ENCODE assay signal across 11 mouse cellular contexts in genomic region chr7:27260856-27261255, GRCm38 (mm10). TPM values are rescaled to one million over a fixed set of nuclear protein-coding genes. Genes with fewer than 3 reads are reported as not detected.
DNase-seq lines count a peak whose midpoint lies in the region; ATAC-seq and TF ChIP-seq lines count a peak whose summit lies in the region.
"Had no signal": no experiment of that assay in that cellular context is flagged by ENCODE, and none has a peak within 500 bp of the region (broad histone marks: within the 10 kb centered on the region; RNA-seq: fewer than 3 reads in every experiment).

No protein-coding gene starts in this region.

- 72% methylated on average over 7 of the region's 7 CpGs for WGBS in heart, embryonic 11.5 days (ENCODE audit: insufficient replicate concordance)
- 73% methylated on average over 7 of the region's 7 CpGs for WGBS in forebrain, embryonic 12.5 days
- WGBS in midbrain, embryonic 10.5 days = 87% methylated on average over 7 of the region's 7 CpGs

- peak; percentile 91 for DNase-seq in heart, adult 11 months
- DNase-seq in brain, embryonic 14.5 days (ENCODE audit: low read depth) = peak; percentile 38
- DNase-seq in midbrain, embryonic 10.5 days (ENCODE audit: low spot score) = no peak
- no peak for DNase-seq in adrenal gland, adult 2 months
- DNase-seq in adrenal gland, postnatal 10 days = no peak
- DNase-seq in spleen, postnatal 36 days (ENCODE audit: low spot score in 2 of 2) = no peak
- DNase-seq: gastrocnemius, postnatal 14 days had no signal

- H3K4me1 ChIP-seq in heart, embryonic 11.5 days (ENCODE audit: control insufficient read depth, insufficient read depth, low read length) = peaks cover 21% of the 10 kb centered on the region
- H3K4me1 ChIP-seq in forebrain, embryonic 12.5 days = peaks cover 55% of the 10 kb centered on the region
- peaks cover 57% of the 10 kb centered on the region for H3K4me1 ChIP-seq in midbrain, embryonic 10.5 days

- no peak for ATAC-seq in heart, embryonic 11.5 days (replicated peaks; ENCODE audit: insufficient number of reproducible peaks, low FRiP score, low TSS enrichment)
- ATAC-seq in forebrain, embryonic 12.5 days (ENCODE audit: low FRiP score) = no peak
- ATAC-seq: CD4-positive, CD25-positive, alpha-beta regulatory T cell, adult 4 months; inflammation-experienced regulatory T-cells, adult 6 months had no signal

- no peak overlapping the region for H3K27ac ChIP-seq in heart, embryonic 11.5 days (ENCODE audit: low read depth, low read length)
- no peak overlapping the region for H3K27ac ChIP-seq in forebrain, embryonic 12.5 days
- H3K27ac ChIP-seq in midbrain, embryonic 10.5 days (replicated peaks) = no peak overlapping the region

- peaks cover 3% of the 10 kb centered on the region; the same call in 1 of the 2 replicates for H3K36me3 ChIP-seq in heart, embryonic 11.5 days (ENCODE audit: control insufficient read depth, insufficient read depth, low read length)
- H3K36me3 ChIP-seq in forebrain, embryonic 12.5 days (replicated peaks) = peaks cover 40% of the 10 kb centered on the region
- H3K36me3 ChIP-seq in midbrain, embryonic 10.5 days = peaks cover 41% of the 10 kb centered on the region

- no peaks in the 10 kb centered on the region for H3K9me3 ChIP-seq in heart, embryonic 11.5 days (replicated peaks; ENCODE audit: control insufficient read depth, low read length)
- H3K9me3 ChIP-seq in forebrain, embryonic 12.5 days = no peaks in the 10 kb centered on the region
- H3K9me3 ChIP-seq in midbrain, embryonic 10.5 days (replicated peaks) = no peaks in the 10 kb centered on the region

- TF ChIP-seq POLR2A in brain, embryonic 14.5 days (IDR thresholded peaks at IDR 0.05; ENCODE audit: borderline replicate concordance, extremely low read depth, insufficient read depth, insufficient read length, poor library complexity, severe bottlenecking) = no peak

- H3K9ac ChIP-seq in heart, embryonic 11.5 days (ENCODE audit: low read depth, low read length) = no peak overlapping the region
- H3K9ac ChIP-seq in forebrain, embryonic 12.5 days = peak overlapping the region; percentile 97; the same call in 1 of the 2 replicates

- no peak for TF ChIP-seq CTCF in brain, embryonic 14.5 days (IDR thresholded peaks at IDR 0.05; ENCODE audit: borderline replicate concordance, extremely low read depth, insufficient read depth, insufficient read length)

- H3K4me3 ChIP-seq in heart, embryonic 11.5 days (ENCODE audit: low read depth, low read length) = no peak overlapping the region
- H3K4me3 ChIP-seq in forebrain, embryonic 12.5 days (replicated peaks) = peak overlapping the region; percentile 92
- H3K4me3 ChIP-seq in midbrain, embryonic 10.5 days = peak overlapping the region; percentile 92

- H3K4me2 ChIP-seq in heart, embryonic 11.5 days = no peak overlapping the region
- H3K4me2 ChIP-seq in forebrain, embryonic 12.5 days = peak overlapping the region; percentile 80

- no peaks in the 10 kb centered on the region for H3K27me3 ChIP-seq in heart, embryonic 11.5 days (ENCODE audit: control insufficient read depth, insufficient read depth, low read length)
- H3K27me3 ChIP-seq in forebrain, embryonic 12.5 days = no peaks in the 10 kb centered on the region
- peaks cover 11% of the 10 kb centered on the region for H3K27me3 ChIP-seq in midbrain, embryonic 10.5 days (ENCODE audit: low read depth, poor library complexity, severe bottlenecking)

RNA-seq across cellular contexts. Expression of gene Numbl, which starts 2.6 kb away (rescaled TPM):
- polyA plus RNA-seq in heart, embryonic 11.5 days (2014; fragmentation: Nextera tagmentation; extraction: Ambion mirVana) = 3.4 and 4.6 TPM in 2 replicates
- polyA plus RNA-seq in brain, embryonic 14.5 days (2012; rRNA removed) = 109 and 112 TPM in 2 replicates
- polyA plus RNA-seq in forebrain, embryonic 12.5 days (2016; fragmentation: Nextera tagmentation; extraction: Ambion mirVana) = 40.6 and 41.8 TPM in 2 replicates
- polyA plus RNA-seq in midbrain, embryonic 10.5 days (2016; fragmentation: Nextera tagmentation; extraction: Ambion mirVana) = 21.0 and 25.7 TPM in 2 replicates
- total RNA-seq in adrenal gland, adult 2 months (2021) = 10 to 100 TPM in 1 of 2 experiments, 1 to 10 TPM in 1; 5.2 to 13.3 TPM
- 37.2 and 48.0 TPM in 2 replicates for polyA plus RNA-seq in adrenal gland, adult 2 months (2012; rRNA removed)
- total RNA-seq in adrenal gland, postnatal 10 days (2021) = 10 to 100 TPM; 11.3 to 13.6 TPM

RNA-seq across cellular contexts. Expression of gene Coq8b, which starts 28.0 kb away (rescaled TPM):
- 9.1 and 10.6 TPM in 2 replicates for polyA plus RNA-seq in heart, embryonic 11.5 days (2014; fragmentation: Nextera tagmentation; extraction: Ambion mirVana)
- 42.6 and 50.1 TPM in 2 replicates for polyA plus RNA-seq in brain, embryonic 14.5 days (2012; rRNA removed)
- 20.2 and 21.0 TPM in 2 replicates for polyA plus RNA-seq in forebrain, embryonic 12.5 days (2016; fragmentation: Nextera tagmentation; extraction: Ambion mirVana)
- polyA plus RNA-seq in midbrain, embryonic 10.5 days (2016; fragmentation: Nextera tagmentation; extraction: Ambion mirVana) = 23.1 and 24.1 TPM in 2 replicates
- 10 to 100 TPM; 49.7 to 64.4 TPM for total RNA-seq in adrenal gland, adult 2 months (2021)
- polyA plus RNA-seq in adrenal gland, adult 2 months (2012; rRNA removed) = 175 and 219 TPM in 2 replicates
- 10 to 100 TPM; 33.1 to 36.8 TPM for total RNA-seq in adrenal gland, postnatal 10 days (2021)

RNA-seq across cellular contexts. Expression of gene Itpkc, which starts 32.4 kb away (rescaled TPM):
- polyA plus RNA-seq in heart, embryonic 11.5 days (2014; fragmentation: Nextera tagmentation; extraction: Ambion mirVana) = 2.8 and 3.2 TPM in 2 replicates
- 15.3 and 15.9 TPM in 2 replicates for polyA plus RNA-seq in brain, embryonic 14.5 days (2012; rRNA removed)
- polyA plus RNA-seq in forebrain, embryonic 12.5 days (2016; fragmentation: Nextera tagmentation; extraction: Ambion mirVana) = 6.3 and 7.5 TPM in 2 replicates
- 5.3 and 5.9 TPM in 2 replicates for polyA plus RNA-seq in midbrain, embryonic 10.5 days (2016; fragmentation: Nextera tagmentation; extraction: Ambion mirVana)
- 10 to 100 TPM; 12.7 to 15.5 TPM for total RNA-seq in adrenal gland, adult 2 months (2021)
- 10.1 and 10.6 TPM in 2 replicates for polyA plus RNA-seq in adrenal gland, adult 2 months (2012; rRNA removed)
- total RNA-seq in adrenal gland, postnatal 10 days (2021) = 10 to 100 TPM in 1 of 2 experiments, 1 to 10 TPM in 1; 9.6 to 10.5 TPM

Comparison
In these comparisons a context has a peak if more than half of its experiments do, and no peak if none do; other contexts are left out.
1. DNase-seq: peak in heart, adult 11 months (single experiment) and brain, embryonic 14.5 days (single experiment); none in midbrain, embryonic 10.5 days (single experiment), adrenal gland, adult 2 months (single experiment), adrenal gland, postnatal 10 days (single experiment) and spleen, postnatal 36 days (0 of 2).